Mouse (Mus musculus) testis, postnatal 14 days (tissue): Measurements from ENCODE around the gene Tmsb4x.

Experiments used
- DNase-seq: peaks from one replicate; pipeline ENCODE4 v3.0.0; 2021; ENCODE audit warnings: low spot score

Tmsb4x gene

GRCm38 (mm10) chrX:167208978-167209754, at the start of gene Tmsb4x:
Gene Tmsb4x, minus strand, starts transcription at chrX:167209315.
- peak; percentile 68 for DNase-seq

- no peak for DNase-seq
Measured at GRCm38 (mm10) chrX:167241736-167242135, 32.6 kb upstream of the Tmsb4x start.

- no peak for DNase-seq
Measured at GRCm38 (mm10) chrX:167239293-167239921, 30.3 kb upstream of the Tmsb4x start.

GRCm38 (mm10) chrX:167233104-167233687, 24.1 kb upstream of the Tmsb4x start:
- DNase-seq, result peak; percentile 22

GRCm38 (mm10) chrX:167231150-167231549, 22.0 kb upstream of the Tmsb4x start:
- DNase-seq, result no peak

GRCm38 (mm10) chrX:167229819-167230218, 20.7 kb upstream of the Tmsb4x start:
- no peak for DNase-seq

- DNase-seq, result no peak
Measured at GRCm38 (mm10) chrX:167229206-167229605, 20.1 kb upstream of the Tmsb4x start.

GRCm38 (mm10) chrX:167227756-167228155, 18.6 kb upstream of the Tmsb4x start:
- DNase-seq, result no peak

- no peak for DNase-seq
Measured at GRCm38 (mm10) chrX:167227138-167227537, 18.0 kb upstream of the Tmsb4x start.

GRCm38 (mm10) chrX:167226570-167226969, 17.5 kb upstream of the Tmsb4x start:
- DNase-seq, result no peak

GRCm38 (mm10) chrX:167212707-167213106, 3.6 kb upstream of the Tmsb4x start:
- no peak for DNase-seq

GRCm38 (mm10) chrX:167211871-167212555, 2.9 kb upstream of the Tmsb4x start:
- no peak for DNase-seq

- DNase-seq, result no peak
Measured at GRCm38 (mm10) chrX:167210319-167210728, 1.2 kb upstream of the Tmsb4x start.

GRCm38 (mm10) chrX:167209828-167210227, 713 bp upstream of the Tmsb4x start:
- no peak for DNase-seq

- DNase-seq, result no peak
Measured at GRCm38 (mm10) chrX:167208506-167208820, 652 bp downstream of the Tmsb4x start.

GRCm38 (mm10) chrX:167207741-167208505, 1.2 kb downstream of the Tmsb4x start:
- no peak for DNase-seq

GRCm38 (mm10) chrX:167205813-167206520, 3.1 kb downstream of the Tmsb4x start:
- no peak for DNase-seq

- no peak for DNase-seq
Measured at GRCm38 (mm10) chrX:167201365-167201764, 7.8 kb downstream of the Tmsb4x start.

GRCm38 (mm10) chrX:167195228-167195649, 13.9 kb downstream of the Tmsb4x start:
- no peak for DNase-seq

GRCm38 (mm10) chrX:167186306-167186705, 22.8 kb downstream of the Tmsb4x start:
- DNase-seq, result no peak

GRCm38 (mm10) chrX:167183535-167183934, 25.6 kb downstream of the Tmsb4x start:
- DNase-seq, result peak; percentile 18
